Mouse (Mus musculus) layer of hippocampus, adult 8-10 months (tissue): ENCODE results near the gene Ppp1r9a. TPM values are rescaled to one million over a fixed set of nuclear protein-coding genes. Genes with fewer than 3 reads are reported as not detected.

Experiments
- DNase-seq, 2 experiments: peaks; one replicate each; pipeline ENCODE4 v3.0.0; 2022; ENCODE audit warnings: low spot score in 2 of 2
- total RNA-seq, 4 experiments: library from RNA; stranded (reverse); gene quantifications; 2 replicates each; pipeline ENCODE4 v1.2.4; 2022

Gene Ppp1r9a
- total RNA-seq, 4 experiments from 2014 or later = 151 to 181 (median 164) TPM

DNA sequence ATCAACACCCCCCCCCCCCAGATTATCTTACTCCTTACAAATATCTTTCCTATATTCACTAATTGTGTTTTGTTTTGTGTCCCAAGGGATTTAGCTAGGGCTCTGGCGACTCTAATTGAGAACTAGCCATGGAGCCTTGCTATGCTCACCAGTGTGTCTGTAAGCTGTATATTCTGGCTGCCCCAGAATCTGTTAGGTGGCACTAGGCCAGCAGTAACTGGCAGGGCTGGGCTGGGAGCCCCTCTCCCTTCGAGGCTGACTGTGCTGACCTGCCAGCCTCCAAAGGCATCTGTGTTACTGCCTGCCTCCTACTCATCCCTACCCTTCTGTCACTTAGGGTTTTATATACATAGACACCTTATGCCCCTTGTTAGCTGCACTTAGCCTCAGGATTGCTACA, 200.0 kb downstream of the Ppp1r9a start:
- DNase-seq = no peak

GRCm38 (mm10) chr6:5103769-5104168, 201.1 kb downstream of the Ppp1r9a start:
- DNase-seq = no peak

DNA sequence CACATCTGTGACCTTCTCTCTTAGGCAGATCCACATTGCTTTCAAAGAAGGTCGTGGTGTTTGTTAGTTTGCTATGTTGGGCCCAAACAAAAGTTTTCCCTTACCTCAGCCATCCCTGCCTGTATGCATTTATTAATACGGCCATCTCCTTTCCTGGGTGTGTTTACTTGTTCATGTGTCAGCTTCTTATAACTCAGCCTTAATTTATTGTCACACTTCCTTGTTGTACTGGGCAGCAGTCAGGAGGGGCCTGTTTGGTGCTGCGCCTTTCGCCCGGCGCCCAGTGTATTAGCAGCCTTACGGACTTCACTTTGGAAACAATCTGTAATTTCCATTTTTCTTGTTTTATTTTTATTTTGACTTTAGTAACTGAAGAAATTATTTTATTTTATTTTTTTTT, 201.5 kb downstream of the Ppp1r9a start:
- no peak for DNase-seq

DNA sequence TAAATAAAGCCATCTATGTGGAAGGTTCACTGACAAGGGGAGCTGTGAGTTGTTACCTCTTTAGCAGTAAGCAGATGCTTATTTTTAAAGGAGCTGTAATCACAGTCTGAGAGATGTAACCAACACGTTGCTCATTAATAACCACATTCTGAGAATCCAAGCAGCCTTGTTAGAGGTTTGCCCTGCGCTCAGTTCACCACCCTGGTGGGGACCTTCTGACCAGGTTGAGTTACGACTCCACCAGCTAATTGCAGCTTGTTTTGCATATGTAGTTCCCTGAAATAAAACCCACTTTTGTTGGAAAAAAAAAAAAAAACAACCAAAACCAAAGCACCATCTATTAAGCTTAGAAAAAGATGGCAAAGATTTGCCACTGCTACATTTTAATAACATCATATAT, 205.8 kb downstream of the Ppp1r9a start:
- DNase-seq = no peak

DNA sequence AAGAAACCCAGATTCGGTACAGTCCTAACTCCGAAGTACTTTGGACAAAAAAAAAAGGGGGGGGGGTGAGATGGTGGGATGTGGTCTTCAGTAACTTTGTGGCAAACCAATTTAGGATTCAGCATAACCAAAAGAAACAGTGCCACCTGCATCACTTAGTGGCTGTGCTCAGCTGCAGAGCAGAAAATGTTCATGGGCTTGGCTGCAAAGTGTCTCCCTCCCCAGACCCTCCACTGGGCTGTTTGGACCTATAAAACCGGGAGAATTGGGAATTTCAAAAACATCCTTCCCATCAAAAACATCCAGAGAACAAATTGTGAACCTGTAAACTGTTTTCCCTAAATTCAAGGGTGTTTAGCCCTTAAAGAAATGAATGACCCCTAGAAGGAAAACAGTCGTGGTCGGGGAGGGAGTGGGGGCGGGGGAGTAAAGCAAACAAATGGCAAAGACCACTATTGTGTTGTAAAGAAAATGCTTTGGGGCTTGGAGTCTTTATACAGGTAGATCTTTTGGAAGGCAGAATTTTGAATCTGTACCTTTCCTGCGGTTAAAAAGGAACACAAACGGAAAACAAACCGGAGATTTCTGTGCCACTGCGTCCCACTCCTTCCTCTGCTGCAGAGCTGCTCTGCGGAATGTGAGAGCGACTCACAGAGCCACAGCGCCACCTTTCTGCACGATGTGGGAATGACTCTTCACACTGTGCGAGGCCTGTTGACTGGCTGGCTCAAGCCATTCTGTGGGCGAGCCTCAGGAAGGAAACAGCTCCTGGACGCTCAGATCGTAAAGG, 207.4 kb downstream of the Ppp1r9a start:
- peak; percentile 85 to 92 for DNase-seq

DNA sequence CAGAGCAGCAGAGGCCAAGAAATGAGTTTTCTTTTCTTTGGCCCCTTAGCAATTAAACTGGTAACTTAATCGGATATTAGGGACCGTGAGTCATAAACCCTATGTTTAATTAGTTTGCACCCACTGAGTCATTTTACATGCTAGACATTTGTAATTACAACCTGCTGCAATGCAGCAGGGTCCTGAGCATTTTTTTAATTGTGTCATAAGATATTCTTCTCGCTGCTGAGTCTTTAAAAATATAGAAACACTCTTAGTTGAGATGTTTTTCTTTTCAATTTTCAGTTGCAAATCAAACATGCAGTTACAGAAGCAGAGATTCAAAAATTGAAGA, 208.0 kb downstream of the Ppp1r9a start:
- DNase-seq = no peak

DNA sequence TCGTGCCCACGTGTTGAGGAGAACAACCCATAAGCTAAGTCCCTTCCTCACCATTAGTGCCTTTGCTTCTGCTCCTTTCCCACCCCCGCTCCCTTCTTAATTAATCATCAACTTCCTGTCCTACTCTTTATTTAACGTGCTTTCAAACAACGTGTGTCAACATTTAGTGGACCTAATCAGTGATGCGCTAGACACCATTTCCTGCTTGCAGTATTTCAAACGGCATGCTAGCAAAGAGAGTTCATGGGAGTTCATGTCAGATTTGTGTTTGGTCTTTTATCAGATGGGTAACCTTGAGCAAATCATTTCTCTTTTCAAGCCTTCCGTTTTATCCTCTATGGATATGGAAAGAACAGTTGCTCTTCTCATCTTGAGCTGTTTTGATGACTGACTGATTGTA, 210.4 kb downstream of the Ppp1r9a start:
- no peak for DNase-seq

GRCm38 (mm10) chr6:5113734-5114133, 211.0 kb downstream of the Ppp1r9a start:
- no peak for DNase-seq

DNA sequence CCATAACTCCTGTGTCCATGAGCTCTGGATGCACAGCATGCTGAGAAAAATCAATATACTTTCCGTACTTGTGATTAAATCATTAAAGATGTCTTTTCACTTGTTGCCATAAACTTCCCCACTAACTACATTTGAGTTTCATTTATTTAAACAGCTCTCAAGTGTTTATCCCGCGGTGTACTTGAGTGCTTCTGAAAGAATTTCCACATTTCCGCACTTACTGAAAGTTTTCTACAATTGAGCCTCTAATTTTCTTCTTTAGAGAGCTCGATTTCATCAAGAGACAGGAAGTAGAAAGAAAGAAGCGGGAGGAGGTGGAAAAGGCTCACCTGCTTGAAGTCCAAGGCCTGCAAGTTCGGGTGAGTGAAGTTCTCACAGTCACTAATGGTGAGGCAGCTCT, 212.1 kb downstream of the Ppp1r9a start:
- DNase-seq = no peak

DNA sequence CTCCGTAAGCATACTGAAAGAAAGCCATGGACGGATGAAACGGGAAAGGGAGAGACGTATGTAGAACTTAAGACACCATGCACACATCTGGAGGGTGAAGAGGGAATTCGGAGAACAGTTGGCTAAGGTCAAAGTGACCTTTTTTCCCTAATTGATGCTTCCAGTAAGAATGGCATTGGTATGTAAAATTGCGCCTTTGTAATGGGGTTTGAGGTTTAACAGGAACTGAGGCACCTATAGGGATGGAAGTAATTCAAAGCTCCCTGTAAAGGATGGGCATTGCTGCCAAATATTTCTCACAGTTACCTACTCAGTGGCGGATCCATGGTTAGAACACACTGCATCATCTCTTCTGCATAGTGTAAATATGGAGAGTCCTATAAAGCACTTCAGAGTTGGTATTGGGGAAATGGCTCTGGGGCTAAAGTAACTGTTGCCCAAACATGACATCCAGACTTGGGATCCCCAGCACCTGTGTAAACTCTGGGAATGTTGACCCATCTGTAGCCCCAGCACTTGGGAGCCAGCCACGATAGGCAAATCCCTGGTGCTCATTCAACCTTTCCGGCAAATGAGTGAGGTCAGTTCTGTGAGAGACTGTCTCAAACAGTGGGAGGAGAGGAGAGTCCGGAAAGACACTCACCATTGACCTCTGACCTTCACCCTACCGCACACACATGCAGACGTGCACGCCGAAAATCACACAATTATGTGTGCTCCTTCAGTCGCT, 216.6 kb downstream of the Ppp1r9a start:
- DNase-seq = no peak

GRCm38 (mm10) chr6:5120229-5120628, 217.5 kb downstream of the Ppp1r9a start:
- peak in 1 of 2 experiments; percentile 30 for DNase-seq

GRCm38 (mm10) chr6:5129364-5130093, 226.8 kb downstream of the Ppp1r9a start:
- no peak for DNase-seq

GRCm38 (mm10) chr6:5134986-5135385, 232.3 kb downstream of the Ppp1r9a start:
- DNase-seq = no peak

DNA sequence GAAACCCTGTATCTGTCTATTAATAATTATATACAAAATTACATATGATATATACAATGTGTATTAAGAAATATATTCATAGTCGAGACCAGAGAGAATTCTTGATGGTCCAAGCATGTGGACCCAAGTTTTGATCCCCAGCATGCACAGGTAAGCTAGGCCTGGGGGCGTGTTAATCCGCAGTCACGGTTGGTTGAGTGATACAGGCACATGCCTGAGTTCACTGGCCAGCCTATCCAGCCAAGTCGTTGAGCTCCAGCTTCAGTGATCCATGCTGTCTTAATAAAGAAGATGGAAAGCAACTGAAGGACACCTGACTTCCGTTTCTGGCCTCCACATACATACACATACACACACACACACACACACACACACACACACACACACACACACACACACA, 233.3 kb downstream of the Ppp1r9a start:
- no peak for DNase-seq

DNA sequence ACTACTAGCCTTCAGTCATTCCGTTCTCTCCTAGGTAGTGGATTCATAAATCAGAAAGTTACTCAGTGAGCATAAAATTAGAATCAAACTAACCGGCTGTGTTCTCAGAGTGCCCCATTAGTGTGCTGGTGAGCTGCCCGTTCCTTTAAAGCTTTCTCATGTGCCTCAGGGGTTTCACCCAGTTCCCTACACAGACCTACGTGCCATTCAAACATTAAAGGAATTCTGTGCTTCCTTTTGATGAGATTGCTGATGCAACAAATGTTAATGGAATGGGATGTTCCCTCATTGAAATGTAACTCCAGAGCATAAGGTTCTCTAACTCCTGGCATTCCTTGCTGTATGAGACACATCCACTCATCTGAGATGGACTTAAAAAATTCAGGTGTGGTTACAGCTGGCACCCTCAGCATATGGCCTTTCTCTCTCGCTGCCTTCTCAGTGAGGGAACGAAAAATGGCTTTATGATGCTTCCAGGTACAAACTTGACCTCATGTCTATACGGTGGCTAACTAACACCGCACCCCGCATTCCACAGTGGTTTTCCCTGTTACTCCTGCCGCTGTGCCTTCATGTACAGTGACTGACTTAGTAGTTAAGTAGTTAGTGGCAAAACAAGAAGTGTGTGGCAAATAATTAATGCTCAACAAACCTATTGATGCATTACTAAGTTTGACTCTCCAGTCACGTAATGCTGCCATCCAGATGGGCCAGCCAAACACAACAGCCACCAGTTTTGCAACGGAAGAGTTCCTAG, 236.3 kb downstream of the Ppp1r9a start:
- DNase-seq = no peak

DNA sequence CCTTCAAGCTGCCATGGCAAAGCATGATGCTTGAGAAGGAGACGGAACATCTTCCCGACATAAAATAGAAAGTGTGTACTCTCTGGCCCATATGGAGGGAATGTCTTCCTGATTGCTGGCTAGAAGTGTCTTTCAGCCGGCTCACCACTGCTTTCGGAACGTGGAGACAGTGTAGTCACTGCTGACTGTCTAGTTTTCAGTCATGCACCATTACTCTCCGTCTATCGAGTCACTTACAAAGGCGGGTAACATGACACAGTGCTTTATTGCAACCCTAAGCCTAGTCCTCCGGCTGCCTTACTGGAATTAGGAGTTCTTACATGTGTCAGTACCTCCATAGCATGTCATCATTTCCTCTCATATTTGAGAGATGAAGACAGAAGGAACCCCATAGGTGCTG, 236.9 kb downstream of the Ppp1r9a start:
- DNase-seq = no peak

- no peak for DNase-seq
Measured at GRCm38 (mm10) chr6:5147488-5148142, 244.9 kb downstream of the Ppp1r9a start.

DNA sequence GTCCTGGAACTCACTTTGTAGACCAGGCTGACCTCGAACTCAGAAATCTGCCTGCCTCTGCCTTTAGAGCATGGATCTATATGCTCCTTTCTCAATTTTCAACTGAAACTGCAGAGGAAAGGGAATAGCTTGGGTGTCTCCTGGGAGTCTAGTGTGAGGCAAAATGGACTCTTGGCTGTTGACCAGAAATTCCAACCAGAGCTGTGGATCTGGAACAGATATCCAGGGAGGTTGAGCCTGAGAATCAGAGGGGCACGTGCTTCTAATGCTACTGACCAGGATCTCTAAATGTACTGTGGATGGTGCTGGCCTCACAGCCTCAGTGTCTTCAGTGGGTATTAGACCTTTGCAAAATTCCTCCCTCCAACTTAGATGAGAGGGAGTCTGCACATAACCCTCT, 247.2 kb downstream of the Ppp1r9a start:
- no peak for DNase-seq

GRCm38 (mm10) chr6:5151171-5151570, 248.5 kb downstream of the Ppp1r9a start:
- DNase-seq = no peak

DNA sequence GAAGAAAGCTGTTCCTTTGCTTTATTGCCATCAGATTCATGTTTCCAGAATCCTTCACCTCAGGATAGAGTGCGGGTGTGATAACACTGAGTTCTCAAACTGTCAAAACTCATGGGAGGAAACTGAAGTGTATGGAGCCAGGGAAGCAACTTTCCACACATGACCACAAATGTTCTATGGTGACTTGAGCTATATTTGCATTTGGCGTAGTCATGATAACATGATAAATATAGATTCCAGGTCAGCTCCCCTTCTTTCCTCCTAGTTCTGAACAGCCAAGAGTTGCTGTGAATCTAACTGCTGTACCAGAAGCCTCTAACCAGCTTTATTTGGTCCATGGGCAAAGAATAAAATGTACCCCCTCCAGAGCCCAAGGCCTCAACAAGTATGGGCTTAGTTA, 249.5 kb downstream of the Ppp1r9a start:
- no peak for DNase-seq

DNA sequence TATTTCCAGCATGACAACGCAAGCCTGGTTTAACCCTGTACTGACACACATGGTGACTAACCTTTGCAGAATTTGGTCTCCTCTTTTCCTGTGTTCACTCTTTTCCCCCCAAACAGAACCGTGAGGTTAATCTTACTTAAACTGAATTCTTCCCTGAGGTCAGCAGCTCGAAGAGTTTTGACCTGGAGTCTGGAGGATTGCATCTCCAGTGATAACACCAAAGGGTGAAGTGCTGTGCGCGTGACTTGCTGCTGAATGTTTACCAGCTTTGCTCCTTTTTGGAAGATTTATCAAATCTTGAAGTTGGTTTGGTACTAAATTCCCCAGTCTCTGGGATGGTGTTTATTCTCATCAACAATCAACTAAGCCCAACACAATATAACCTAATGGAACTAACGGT, 252.1 kb downstream of the Ppp1r9a start:
- DNase-seq = no peak
